Mouse (Mus musculus): Measurements from ENCODE around the gene Adcy5.

Adcy5 gene

DNA sequence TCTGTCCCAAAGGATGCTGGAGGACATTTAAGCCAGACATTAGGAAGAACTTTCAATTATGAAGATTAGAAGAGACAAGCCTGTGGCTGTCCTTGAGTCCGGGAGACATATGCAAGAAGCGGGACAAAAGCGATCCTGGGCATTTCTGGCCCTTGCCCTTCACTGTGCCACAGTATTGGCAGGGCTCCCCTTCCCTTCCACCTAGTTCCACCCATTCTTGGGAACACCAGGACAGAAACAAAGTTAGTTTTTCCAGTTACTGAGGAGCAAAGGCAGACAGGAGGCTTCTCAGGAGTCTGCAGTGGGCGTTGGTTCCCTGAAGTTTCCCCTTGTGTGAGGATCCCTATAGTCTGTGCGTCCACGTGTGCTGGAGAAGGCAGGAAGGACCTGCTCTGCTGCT, 51.7 kb downstream of the Adcy5 start:
- CTCF ChIA-PET, result no interaction called here

GRCm38 (mm10) chr16:35208796-35209195, 54.1 kb downstream of the Adcy5 start:
- CTCF ChIA-PET, result no interaction called here

DNA sequence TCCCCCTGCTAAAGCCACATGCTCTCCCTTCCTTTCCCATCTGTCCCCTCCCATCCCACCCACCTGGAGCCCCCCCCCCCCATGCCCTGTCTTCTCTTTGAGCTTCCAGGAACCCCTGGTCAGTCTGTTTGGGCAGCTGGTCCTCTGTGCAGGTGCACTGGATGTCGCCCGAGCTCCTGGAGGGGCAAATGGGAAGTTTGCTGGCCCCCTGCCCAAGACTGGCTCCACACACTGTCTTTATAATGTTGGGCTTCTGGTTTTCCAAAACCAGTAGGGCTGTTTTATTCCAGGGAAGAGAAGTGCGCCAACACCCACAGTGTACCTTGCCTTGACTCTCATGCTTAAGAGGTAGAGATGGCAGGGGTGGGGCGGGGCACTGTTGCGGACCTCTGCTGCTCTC, 55.1 kb downstream of the Adcy5 start:
- CTCF ChIA-PET, result no interaction called here

DNA sequence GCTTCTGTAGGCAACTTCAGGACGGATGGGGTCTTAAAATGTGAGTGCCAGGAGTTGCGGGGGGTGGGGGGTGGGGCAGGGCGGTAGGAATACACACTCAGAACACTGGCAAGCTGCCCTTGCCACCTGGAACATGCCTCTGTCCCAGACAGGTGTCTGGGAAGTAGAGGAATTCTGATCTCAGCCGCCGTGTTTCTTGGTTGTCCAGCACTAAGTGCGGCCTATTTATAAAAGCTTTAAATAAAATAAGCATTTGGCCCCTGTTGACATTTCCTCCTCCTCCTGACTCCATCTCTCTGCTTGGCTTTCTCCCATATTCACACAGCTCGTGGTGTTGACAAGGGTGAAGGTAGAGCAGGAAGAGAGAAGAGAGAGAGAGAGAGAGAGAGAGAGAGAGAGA, 60.4 kb downstream of the Adcy5 start:
- CTCF ChIA-PET, result interaction anchor here (0.7 kb wide), 1 partner anchor 358 kb away, joined by 5 read pairs; no protein-coding TSS in a partner anchor

GRCm38 (mm10) chr16:35215498-35215897, 60.8 kb downstream of the Adcy5 start:
- CTCF ChIA-PET, result interaction anchor here (0.7 kb wide), 1 partner anchor 358 kb away, joined by 5 read pairs; no protein-coding TSS in a partner anchor

DNA sequence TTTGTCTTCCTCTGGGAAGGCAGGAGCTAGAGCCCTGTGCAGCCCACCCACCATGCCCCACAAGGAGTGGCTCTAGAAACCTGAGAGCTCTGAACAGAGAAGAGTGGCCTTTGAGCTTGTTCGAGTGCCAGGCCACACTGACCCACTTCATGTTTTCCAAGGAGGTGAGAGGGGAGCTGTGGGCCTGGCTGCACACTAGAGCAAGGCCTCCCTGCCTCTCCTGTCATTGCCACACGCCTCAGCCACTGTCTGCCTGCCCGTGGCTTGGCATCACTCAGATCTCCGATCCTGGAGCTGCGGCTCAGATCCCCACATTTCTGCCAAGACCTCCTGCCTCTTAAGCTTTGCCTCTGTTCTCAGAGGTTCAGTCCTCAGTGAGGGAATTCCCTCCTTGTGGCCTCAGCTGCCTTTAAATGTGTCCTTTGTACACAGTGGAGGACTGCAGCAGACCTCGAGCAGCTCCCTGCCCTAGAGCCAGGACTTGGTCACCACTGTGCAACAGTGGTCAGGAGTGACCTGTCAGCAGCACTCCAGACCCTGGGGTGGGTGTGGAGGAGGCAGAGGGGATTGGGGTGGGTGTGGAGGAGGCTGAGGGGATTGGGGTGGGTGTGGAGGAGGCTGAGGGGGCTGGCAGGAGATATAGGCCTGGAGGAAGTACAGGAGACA, 62.3 kb downstream of the Adcy5 start:
- CTCF ChIA-PET, result no interaction called here

DNA sequence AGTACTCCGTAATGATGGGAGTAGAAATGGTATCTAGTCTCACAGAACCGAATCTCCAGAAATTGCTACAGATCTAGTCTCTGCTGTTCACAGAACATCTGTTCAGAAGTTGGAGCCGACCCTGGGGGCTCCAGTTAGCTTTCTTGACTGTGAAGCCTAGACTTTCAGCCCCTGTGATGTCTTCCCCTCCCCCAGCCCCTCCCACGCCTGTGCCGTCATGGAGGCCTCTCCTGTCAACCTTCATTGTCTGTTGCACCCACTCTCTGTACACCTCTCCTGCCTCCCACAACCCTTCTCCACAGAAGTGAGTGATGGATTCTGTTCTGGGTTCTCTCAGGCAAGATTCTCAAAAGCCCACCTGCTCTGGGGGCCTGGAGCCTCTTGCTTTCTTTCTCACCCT, 65.7 kb downstream of the Adcy5 start:
- CTCF ChIA-PET, result no interaction called here

GRCm38 (mm10) chr16:35221581-35221980, 66.9 kb downstream of the Adcy5 start:
- CTCF ChIA-PET, result no interaction called here

- CTCF ChIA-PET, result interaction anchor here (0.6 kb wide), 1 partner anchor 714 kb away, joined by 3 read pairs; no protein-coding TSS in a partner anchor
Observed at GRCm38 (mm10) chr16:35223930-35224329, 69.3 kb downstream of the Adcy5 start.

DNA sequence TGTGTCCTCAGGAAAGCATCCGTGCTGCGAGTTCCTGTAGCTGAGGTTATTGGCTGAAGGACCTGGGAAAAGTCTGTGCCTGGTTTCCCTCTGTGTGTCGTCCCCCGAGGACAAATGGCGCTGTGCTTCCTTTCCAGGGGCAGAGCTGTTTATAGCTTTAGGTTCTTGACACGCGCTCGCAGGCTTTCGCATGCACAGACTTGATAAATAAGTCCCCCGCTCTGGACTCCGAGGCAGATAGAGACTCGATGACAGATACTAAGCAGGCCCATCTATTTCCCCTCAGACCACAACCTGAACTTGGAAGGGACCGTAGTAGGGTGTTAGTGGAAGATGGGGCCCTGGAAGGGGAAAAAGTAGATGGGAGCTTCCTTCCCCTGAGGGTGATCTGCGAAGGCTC, 70.0 kb downstream of the Adcy5 start:
- CTCF ChIA-PET, result no interaction called here

GRCm38 (mm10) chr16:35229582-35229981, 74.9 kb downstream of the Adcy5 start:
- CTCF ChIA-PET, result no interaction called here

DNA sequence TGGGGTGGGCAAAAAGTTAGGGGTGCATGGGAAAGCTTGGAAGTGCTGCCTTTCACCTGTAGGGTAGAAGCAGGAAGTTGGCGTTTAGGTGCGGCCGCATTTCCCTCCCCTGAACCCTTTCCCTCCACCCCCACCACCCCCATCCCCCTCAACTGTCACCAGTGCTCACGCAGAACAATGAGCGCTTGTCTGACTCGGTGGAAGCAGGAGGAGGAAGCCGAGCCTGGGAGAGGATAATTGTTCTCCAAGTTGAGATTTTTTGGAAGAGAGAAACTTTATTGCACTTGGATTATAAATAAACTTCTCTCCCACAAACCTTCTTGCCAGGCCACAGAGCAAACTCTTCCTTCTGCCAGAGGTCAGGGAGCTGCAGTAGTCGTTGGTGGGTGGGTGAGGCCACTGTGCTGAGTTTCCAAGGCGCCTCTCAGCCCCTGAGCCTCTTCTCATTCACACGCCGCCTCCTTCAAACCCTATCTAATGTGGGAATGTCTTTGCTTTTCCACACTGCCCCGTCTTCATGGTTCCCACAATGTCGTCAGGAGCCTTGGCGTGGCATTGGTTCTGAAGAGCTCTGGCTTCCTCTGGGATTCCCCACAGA, 77.6 kb downstream of the Adcy5 start:
- CTCF ChIA-PET, result no interaction called here

- CTCF ChIA-PET, result no interaction called here
Observed at GRCm38 (mm10) chr16:35233329-35233728, 78.7 kb downstream of the Adcy5 start.

DNA sequence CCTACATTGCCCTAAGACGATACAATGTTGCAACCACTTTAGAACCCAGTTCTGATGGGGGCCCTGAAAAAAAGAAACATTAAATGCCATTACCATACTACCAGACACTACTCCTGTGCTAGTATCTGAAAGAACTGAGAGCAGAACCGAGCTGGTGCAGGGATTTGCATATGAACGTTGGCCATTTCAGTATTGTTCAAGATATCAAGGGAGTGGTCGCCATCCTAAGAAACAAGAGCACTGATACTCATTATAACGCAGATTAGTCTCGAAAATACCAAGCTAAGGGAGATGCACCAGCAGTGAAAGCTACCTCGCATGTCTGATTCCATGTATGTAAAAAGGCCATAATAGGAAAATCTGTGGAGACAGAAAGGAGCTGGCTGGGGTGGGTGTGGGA, 82.4 kb downstream of the Adcy5 start:
- CTCF ChIA-PET, result no interaction called here

GRCm38 (mm10) chr16:35239318-35239965, 84.8 kb downstream of the Adcy5 start:
- CTCF ChIA-PET, result no interaction called here

DNA sequence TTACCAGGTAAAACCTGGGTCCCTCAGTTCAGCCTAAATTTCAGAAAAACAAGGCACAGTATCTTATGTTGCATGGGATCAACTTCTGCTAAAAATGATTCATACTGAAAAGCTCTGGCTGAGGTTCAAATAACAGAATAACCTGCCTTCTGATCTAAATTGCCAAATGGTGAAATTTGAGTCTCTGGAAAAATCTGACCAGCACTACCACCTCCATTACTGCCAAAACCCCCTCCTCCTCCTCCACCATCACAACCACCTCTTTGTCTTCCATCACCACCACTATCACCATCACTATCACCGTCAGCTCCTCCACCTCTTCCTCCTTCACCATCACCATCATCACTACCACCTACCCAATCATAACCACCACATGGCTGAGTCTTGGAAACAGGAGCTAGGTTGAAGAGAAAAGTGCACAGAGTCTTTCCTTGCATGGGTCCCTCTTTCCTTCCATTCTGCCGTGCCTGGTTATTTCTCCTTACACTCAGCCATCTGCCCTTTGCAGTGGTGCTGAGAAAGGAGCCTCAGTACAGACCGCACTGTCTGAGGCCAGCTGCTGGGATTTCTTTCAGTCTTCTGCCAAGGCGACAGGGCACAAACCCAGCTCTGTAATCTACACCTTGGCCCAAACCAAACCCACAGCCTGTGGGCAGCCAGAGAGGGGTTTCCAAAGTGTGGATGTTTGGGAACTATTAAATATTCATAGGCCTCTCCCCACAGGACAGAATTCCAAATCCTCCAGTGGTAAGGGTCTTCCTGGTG, 85.5 kb downstream of the Adcy5 start:
- CTCF ChIA-PET, result no interaction called here

GRCm38 (mm10) chr16:35247364-35247763, 92.7 kb downstream of the Adcy5 start:
- CTCF ChIA-PET, result no interaction called here

GRCm38 (mm10) chr16:35248825-35249224, 94.1 kb downstream of the Adcy5 start:
- CTCF ChIA-PET, result no interaction called here

DNA sequence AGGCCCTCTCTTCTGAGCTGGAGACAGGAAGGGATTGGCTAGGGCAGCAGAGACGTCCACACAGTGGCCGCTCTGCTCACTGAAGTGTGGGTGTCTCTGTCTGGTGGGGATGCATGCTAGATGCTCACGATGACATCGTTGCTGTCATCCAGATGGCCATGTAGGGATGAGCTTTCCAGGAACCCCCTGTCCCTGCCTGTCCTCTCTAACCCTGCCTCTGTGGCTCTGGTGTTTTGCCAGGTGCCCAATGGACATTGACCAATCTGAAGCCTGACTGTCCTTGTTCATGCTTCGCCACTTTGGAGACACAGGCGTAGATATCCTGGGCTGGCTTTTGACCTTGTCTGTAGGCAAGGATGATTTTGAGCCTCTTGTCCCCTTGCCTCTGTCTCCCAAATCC, 95.1 kb downstream of the Adcy5 start:
- CTCF ChIA-PET, result no interaction called here

DNA sequence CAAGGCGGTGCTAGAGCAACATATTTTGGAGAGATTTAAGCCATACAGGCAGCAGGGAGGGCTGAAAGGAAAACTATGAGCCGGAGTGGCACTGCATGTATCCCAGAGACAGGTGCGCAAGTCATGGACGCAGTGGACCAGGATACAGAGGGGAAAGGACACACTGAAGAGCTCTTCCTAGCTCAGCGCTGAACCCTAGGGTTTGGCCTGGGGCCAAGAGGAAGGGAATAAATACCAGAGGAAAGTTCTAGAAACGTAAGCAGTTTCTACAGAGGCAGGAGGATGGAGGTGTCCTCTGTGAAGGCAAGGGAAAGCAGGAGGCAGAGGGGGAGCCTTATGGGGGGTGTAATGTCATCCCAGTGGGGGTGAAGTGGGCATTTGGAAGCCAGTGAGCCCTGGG, 97.0 kb downstream of the Adcy5 start:
- CTCF ChIA-PET, result no interaction called here

- CTCF ChIA-PET, result no interaction called here
Observed at GRCm38 (mm10) chr16:35252967-35253366, 98.3 kb downstream of the Adcy5 start.

DNA sequence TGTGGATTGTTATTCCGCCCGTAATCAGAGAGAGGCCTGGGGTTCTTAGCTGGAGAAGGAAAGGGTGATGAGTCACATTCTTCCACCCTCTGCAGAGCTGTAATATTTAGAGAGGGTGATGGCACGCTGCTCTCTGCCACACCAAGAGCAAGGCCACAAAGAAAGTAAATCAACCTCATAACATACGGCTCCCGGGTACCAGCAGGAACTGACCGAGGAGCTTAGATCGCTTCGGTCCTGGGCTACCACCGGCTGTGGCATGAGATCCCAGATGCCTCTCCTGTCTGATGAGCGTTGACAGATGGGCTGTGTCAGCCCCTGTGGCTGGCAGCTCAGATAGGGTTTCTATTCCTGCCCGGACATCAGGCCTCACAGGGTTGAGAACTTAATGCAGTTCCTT, 101.3 kb downstream of the Adcy5 start:
- CTCF ChIA-PET, result no interaction called here

Data from spleen, embryonic (tissue).